Mouse (Mus musculus): ENCODE measurements around the gene Hist1h4h.

The Hist1h4h gene

DNA sequence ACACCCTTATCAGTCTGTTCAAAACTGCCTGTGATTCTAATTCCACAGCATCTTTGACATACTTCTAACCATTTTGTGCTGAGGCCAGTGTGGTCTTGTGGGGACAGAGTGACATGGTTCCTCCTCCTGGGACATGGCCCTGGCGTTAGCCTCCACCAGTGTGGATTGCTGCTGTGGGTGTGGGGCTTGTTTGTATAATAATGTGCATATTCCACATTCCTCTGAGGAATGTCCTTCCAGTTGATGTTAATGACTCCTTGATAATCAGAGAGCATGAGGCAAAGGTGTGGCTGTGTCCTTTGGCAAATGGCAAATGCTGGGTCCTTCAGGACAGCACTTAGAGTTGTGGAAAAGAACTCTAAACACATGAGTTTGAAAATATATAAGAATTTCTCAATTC is 17.3 kb upstream of the Hist1h4h start:
- DNase-seq = no peak

DNA sequence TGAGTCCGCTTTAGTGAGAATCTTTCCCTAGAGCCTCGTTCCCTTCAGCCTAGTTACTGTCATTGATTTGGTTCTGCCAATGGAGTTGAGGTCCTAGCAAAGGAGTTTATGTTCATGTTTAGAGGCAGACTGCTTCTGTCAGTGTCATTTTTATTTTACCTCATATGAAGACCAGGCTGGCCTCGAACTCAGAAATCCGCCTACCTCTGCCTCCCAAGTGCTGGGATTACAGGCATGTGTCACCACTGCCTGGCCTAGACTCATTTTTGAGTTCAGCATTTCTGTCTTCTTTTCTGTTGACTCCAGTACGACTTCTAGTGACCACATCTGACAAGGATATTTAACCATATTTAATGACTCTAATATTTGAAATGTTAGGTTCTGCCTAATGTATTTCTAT is 15.6 kb upstream of the Hist1h4h start:
- no peak for DNase-seq

DNA sequence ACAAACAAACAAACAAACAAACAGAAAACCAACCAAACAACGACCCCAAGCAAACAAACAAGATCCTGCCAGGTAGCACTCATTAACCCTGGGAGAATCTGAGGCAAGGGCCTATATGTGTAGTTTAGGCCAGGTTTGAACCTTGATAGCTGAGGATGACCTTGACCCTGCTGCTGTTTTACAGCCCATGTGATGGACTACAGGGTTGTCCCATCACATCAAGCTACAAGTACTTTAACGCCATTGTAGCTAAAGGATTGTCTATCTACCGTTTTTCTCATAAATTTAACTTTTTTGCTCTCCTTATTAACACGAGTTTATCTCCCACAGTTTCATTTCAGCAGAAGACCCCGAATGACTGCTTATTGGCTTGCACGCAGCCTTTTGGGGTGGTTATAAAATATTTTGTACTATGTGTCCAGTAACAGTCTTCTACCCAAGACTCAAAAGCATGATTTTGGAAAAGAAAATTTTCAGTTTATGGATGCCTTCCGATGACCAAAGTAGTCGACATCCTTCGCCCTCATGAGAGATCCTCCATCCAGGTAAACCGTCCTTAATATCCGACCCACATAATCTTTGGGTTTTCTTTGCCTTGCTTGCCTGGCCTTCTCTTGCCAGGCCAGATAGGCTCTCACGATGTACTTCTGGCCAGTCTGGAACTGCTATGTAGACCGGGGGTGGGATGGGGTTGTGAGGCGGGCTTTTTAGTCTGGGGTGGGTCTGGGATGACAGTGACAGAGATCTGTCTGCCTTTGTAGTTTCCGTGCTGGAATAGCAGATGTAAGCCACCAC is 14.8 kb upstream of the Hist1h4h start:
- DNase-seq = no peak

DNA sequence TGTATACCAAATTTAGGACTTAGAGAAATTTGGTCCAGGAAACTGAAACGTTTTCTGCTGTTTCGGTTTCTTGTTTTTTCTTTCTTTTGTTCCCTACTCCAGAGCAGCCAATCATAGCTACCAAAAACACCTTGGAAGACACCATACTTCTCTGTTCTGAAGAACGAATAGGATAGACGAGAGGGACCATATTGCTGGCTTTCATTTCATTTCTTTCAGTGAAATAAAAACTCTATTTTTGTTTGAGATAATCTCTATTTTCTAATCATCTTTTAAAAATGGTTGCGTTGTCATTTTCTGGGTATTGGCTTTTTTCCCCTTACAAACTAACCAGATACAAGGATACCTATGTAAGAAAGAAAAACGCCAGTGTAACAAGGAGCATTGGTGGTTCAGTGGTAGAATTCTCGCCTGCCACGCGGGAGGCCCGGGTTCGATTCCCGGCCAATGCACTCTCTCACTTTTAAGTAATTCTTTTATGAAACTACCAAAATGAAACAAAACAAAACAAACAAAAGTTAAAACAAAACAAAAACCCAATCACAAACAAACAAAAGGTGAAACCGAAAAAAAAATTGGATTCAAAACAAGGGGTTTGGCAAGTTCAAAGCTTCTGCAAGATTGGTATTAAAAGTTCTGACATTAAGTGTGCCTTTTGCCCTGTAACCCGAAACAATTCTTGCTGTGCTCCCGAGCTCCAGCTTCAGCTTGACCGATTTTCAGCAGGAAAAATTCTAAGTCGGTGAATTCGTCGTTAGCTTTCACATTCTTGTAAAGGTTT is 13.8 kb upstream of the Hist1h4h start:
- DNase-seq = peak; percentile 54

DNA sequence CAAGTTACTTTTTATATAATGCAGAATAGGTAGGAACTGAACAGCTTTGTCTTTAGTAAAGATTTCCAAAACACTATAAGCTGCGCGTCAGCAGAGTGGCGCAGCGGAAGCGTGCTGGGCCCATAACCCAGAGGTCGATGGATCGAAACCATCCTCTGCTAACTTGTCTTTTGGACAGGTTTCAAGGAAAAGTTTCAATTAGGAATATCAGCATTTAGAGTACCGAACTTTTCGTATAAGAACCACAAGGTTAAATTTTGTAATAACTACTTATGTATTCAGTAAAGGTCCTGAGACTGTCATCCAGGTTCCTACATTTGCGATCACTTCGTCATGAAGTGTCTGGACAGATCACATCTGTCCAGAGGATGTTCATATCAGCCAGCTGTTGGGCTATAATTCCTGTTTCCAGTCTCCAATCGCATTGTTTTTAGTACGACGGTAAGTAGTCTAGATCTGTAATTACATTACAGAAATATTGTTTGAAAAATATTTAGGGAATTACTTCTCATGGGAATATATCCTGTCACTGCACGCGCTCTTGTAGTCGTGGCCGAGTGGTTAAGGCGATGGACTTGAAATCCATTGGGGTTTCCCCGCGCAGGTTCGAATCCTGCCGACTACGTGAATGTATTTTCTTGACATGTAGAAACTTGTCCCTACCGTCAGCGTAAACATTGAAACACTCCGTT is 13.1 kb upstream of the Hist1h4h start:
- peak; percentile 82 for DNase-seq

DNA sequence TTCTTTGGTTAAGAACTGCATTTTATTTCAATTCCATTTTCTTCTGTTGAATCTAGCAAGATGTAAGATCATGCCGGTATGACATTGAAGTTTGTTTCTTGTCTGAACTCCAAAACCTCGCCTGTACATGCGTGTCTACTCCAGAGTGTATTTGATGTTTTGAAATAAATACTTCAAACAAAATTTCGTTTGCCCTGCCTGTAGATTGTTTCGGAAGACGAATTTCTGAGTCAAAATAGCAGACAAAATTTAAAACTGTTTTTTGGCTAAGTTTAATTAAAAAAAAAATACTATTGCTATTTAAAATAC is 12.6 kb upstream of the Hist1h4h start:
- DNase-seq = no peak

DNA sequence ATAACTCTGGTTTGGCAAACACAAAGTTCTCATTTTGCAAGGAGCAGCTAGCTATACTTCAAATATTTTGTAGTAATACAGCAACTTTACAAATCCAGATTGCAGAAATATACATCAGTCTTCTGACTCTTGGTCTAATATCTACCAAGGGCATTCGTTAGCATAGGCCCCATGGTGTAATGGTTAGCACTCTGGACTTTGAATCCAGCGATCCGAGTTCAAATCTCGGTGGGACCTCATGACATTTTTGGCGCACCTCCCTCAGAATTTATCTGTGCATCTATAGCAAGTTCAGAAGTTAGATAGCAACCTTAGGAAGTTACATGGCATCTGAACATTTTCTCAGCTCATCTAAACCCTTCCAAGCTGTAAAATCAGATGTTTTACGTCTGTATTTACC is 12.0 kb upstream of the Hist1h4h start:
- DNase-seq = peak; percentile 71

DNA sequence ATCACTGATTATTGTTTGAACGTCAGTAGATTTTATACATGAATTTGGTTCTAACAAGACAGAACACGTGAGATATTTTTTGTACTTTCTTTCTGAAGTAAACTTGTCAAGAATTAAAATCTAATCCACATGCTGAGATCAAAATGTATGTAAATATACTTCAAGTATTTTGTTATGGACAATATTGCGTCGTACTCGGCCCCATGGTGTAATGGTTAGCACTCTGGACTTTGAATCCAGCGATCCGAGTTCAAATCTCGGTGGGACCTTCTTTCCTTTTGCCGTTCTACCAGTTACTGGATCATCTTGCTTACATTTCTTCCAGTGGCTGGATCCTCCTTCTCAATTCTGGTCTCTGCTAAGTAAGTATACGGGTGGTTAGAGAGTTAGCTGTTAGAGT is 11.4 kb upstream of the Hist1h4h start:
- peak; percentile 68 for DNase-seq

DNA sequence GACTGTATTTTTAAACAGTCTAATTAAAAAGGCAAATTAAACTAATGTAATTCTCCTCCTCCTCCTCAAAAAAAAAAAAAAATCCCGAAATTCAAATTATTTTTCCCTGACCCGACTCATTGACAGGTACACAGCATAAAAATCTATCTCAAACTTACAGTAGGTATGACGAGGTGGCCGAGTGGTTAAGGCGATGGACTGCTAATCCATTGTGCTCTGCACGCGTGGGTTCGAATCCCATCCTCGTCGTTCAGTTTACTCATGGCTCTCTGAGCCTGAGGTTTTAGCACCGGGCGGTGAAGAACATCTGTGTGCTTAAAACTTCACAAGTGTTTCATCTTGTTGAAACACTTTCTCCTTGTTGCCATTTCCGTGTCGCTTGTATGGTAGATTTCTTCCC is 9.1 kb upstream of the Hist1h4h start:
- peak; percentile 73 for DNase-seq

DNA sequence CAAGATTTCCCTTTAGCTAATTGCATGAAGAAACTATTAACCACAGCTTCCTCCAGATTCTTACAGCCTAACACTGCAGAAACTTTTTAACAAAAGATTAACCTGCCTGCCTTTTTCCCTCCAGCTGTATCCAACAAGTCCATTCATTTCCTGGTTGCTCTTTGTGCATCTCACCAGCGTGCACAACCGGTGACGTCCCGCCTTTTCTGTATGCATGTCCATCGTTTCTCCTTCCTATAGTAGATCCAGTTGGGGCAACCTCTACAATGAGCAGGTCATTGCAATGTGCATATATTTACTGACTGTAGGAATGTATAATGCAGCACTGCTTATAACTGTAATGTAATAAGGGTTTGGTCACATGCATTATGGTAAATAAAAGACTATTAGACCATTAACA is 6.9 kb upstream of the Hist1h4h start:
- no peak for DNase-seq

DNA sequence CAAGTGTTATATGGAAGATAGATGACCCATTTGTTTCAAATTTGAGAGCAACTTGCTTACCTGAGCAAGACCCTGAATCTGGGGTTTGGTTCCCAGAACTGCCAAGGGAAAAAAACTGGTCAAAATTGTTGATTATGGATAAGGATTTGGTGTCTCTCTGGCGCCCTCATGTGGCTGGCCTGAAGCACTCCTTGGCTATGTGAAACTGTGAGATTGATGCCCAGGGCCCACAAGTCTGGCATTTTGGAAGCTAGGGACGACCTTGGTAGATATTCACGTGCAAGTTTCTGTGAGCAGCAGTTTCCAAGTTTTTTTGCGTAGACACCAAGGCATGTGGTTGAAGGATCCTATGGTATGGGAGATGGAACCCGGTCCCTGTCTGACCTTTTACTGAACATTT is 6.2 kb upstream of the Hist1h4h start:
- DNase-seq = peak; percentile 64

DNA sequence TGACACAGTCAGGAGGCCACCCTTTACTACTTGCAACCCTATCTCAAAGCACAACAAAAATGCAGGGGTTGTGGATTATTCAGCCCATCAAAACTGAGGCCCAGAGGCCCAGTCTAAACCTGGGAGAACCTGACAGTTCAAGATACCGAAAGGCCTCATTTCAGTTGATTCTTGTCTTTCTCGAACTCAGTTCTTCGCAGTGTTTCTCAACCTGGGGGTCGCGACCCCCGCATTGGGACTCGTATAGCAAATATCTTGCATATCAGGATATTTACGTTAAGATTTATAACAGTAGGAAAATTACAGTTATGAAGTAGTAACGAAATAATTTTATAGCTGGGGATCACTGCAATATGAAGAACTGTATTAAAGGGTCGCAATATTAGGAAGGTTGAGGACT is 4.9 kb upstream of the Hist1h4h start:
- no peak for DNase-seq

DNA sequence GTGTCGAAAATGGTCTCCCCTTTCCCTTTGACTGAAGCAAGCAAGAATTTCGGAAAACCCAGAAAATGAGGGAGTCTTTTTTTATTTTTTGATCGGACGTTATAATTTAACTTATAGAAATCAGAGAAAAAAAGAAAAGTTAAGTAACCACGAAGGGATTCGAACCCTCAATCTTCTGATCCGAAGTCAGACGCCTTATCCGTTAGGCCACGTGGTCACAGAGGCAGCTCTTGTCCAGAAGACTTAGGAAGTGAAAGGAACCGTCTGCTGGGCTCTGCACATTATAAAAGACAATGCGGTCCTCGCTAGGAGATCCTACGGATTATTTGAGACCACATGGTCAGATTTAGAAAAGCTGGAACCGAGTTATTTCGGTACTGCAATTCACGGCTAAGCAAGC is 4.5 kb upstream of the Hist1h4h start:
- peak; percentile 84 for DNase-seq

DNA sequence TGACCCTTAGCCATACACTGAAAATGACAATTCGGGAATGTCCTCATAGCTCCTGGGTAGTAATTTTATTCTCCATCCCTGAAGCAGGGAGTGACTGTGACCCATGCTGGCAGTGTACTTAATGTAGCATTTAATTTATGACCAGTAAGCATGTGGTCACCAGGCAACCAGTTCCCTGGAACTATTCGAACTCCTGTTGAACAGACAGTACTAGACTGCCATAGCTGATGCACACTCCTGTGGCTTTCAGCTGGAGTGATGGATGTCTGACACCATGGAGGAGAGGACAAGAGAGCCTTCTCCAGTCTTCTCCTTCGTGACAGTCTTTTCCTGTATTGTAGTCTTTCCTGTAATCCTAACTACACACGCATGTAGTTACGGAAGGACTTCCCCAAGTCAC is 1.8 kb upstream of the Hist1h4h start:
- DNase-seq = no peak

DNA sequence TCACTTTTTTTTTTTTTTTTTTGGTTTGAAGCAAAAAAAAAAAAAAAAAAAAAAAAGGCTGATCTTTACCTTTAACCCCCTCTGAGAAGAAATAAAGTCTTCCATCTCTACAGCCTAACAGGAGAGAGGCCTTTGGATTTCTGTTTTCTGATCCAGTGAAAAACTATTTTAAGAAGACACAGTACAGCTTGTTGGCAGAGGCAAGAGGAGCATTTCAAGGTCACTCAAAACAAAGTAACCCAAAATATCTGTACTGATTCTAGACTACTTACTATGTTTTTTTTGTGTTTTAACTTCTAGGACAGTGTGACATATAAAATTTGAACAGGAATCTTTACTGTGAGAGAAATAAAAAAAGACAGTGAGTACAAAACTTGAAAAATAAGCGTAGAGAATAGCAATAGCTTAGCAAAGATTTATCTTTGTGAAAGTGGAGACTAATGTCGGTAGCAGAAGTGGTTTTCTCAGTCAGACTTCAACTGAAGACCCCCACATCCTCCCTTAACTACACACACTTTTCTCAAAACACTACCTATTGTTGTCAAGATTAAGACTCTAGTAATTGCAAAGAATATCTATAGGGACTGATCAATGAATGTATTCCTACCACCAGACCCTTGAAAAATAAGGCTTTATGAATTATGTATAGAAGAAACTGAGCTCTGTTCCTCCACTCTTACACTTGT is 1.2 kb upstream of the Hist1h4h start:
- DNase-seq = no peak

DNA sequence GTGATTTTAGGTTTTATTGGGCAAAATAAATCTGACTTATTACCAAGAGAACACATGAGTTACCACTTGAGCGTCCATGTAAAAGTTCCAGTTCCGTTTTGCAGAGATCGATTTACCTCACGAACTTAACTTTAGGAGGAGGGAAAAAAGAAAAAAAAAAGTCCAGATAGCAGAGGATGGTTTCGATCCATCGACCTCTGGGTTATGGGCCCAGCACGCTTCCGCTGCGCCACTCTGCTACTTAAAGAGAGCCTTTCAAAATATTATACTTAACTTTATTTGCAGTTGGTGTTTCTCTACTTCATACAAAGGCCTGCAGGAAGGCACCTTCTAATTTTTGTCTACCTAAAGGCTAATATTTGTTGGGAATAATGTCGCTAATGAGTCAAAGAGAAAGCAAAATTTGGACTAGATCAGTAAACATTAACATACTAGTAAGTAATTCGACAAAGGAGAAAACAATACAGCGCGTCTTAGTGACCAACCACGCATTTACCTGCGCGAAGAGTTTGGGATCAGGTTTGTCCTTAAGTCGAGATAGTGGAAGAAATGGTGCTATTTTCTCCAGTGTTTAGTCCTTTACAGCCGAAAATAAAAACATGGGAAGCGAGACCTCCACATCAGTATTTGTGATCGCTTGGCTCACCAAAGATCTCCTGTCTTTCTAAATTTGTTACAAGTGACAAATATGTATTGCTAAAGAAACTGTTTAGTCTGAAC is 509 bp upstream of the Hist1h4h start:
- DNase-seq = peak; percentile 55

DNA sequence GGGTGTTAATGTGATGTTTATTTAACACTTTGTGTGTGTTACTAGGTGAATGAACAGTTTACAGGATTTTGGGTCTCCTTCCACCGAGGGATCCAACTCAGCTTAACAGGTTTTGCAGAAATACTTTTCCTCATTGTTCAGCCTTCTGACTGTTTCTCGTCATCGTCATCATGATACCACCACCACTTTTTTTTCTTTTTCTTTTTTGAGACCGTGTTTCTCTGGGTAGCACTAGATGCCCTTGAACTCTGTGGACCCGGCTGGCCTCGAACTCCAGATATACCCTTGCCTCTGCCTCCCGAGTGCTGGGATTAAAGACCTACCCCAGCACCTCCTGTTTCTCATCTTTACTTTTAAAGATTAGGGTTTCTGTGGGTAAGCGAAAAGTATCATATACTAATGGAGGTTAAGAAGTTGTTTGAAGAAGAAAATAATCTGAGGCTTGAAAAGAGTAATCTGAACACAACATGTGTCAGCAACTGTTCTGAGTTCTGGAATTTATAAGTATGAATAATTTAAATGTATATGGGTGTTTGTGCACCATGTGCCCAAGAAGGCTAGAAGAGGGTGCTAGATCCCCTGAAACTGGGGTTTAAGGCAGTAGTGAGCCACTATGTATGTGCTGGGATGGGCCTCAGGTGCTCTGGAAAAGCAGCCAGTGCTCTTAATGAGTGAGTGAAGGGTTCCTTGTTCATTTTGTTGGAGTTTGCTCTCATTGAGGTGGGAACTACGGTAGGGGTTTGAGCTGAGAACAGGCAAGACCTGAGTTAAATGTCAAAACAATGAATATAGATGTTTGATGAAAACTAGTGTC is 1.6 kb downstream of the Hist1h4h start:
- no peak for DNase-seq

DNA sequence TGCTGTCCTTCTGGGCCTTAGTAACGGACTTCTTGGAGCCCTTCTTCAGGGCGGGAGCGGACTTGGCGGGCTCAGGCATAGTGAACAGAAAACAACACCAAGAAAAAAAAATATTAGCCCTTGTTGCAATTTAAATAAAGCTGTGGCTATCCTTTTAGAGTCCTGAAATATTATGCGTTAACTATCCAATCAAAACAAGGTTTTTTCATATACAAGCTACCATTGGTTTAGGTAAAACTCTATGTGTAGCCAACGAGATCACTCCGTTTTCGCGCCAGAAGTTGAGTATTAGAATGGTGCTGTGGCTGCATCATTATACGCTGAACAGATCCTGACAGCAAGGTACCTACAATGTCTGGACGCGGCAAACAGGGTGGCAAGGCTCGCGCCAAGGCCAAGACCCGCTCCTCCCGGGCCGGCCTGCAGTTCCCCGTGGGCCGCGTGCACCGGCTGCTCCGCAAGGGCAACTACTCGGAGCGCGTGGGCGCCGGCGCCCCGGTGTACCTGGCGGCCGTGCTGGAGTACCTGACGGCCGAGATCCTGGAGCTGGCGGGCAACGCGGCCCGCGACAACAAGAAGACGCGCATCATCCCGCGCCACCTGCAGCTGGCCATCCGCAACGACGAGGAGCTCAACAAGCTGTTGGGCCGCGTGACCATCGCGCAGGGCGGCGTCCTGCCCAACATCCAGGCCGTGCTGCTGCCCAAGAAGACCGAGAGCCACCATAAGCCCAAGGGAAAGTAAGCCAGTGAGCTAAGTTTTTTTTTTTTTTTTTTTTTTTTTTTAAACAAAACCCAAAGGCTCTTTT is 2.9 kb downstream of the Hist1h4h start, which contains the start of gene Hist1h2af:
Gene Hist1h2af, plus strand, starts transcription at position 347 of the 808 bp plus-strand sequence.
- DNase-seq = peak; percentile 76

DNA sequence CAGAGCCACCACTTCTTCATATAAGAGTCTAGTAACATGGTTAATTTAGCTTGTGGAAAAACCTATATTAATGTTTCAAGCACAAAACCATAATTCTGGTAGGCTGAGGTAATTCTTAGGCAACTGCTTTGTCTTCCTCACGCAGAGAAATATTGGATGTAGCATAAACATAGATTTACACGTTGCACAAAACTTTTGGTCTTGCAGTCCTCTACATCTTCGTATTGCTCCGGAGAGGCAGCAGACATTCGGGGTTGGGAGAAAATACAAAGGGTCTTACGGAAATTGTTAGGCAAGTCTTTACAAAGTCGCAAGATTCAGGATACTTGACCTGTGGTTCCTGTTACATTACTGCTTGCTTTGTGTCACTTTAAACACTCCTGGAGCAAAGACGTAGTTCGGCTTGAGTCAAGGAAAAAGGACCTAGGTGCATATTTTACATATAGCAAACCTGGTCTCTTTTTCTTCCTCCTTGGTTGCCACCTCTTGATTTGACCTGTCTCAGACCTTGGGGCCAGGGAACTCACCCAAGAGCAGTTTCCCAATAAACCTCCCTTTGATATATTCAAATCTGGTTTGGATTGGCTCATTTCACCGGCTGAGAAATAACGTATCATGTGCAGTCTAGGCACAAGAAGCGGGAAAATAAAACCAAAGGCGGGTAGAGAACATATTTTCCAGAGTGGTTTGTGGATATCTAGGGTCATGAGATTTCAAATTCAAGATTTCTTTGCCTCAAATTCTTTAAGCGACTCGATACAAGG is 3.7 kb downstream of the Hist1h4h start:
- no peak for DNase-seq
